Mouse (Mus musculus) megakaryocyte, embryonic 14.5 days (primary cell): Measurements from ENCODE around the gene Sars.

Source experiments
- FLI1 ChIP-seq: IDR thresholded peaks from 2 replicates; pipeline ENCODE4 v1.6.1; 2012; ENCODE audit warnings: low read length, inconsistent platforms, mixed read lengths
- GATA1 ChIP-seq: IDR thresholded peaks from 3 replicates; pipeline ENCODE4 v1.6.1; 2012; ENCODE audit warnings: mixed read lengths, low read length, inconsistent platforms, borderline replicate concordance

- TF ChIP-seq FLI1 = no peak
- no peak for TF ChIP-seq GATA1
Observed at GRCm38 (mm10) chr3:108432542-108433187, 12.3 kb downstream of the Sars start.
